Mouse (Mus musculus) layer of hippocampus, postnatal 14 days (tissue): ENCODE measurements around the gene Tmsb10. TPM values are rescaled to one million over a fixed set of nuclear protein-coding genes. Genes with fewer than 3 reads are reported as not detected.

Experiments
- DNase-seq, 2 experiments: peaks; one replicate each; pipeline ENCODE4 v3.0.0; 2021 to 2022; ENCODE audit warnings: low spot score in 2 of 2, mixed read lengths in 1 of 2
- total RNA-seq, 2 experiments: library from RNA; stranded (reverse); gene quantifications; 2 replicates each; pipeline ENCODE4 v1.2.3; 2021

The Tmsb10 gene
- total RNA-seq, 2 experiments from 2014 or later = 787 to 793 TPM

GRCm38 (mm10) chr6:72956199-72957092 is 2.1 kb downstream of the Tmsb10 start:
- no peak for DNase-seq

- DNase-seq = no peak
Observed at GRCm38 (mm10) chr6:72955517-72956198, 2.9 kb downstream of the Tmsb10 start.

GRCm38 (mm10) chr6:72954786-72955185 is 3.8 kb downstream of the Tmsb10 start:
- no peak for DNase-seq

- no peak for DNase-seq
Observed at GRCm38 (mm10) chr6:72952967-72953366, 5.6 kb downstream of the Tmsb10 start.

DNA sequence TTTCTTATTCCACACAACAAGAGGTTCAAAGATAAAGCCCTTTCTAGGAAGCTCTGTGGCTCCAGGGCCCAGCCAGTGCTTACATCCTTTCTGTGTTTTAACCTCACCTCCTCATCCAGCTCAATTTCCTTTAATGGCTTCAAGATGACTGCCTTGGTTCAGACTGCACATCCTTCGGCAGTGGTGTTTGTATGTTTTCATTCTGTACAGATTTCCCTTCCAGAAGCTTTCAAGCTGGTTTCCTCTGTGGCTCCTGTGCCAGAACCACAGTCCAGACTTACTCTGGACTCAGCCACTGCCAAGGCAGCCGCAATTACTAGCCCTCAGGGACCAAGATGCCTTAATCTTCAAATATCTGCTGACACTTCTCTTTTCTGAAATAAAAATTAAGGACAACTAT is 6.3 kb downstream of the Tmsb10 start:
- DNase-seq = no peak

DNA sequence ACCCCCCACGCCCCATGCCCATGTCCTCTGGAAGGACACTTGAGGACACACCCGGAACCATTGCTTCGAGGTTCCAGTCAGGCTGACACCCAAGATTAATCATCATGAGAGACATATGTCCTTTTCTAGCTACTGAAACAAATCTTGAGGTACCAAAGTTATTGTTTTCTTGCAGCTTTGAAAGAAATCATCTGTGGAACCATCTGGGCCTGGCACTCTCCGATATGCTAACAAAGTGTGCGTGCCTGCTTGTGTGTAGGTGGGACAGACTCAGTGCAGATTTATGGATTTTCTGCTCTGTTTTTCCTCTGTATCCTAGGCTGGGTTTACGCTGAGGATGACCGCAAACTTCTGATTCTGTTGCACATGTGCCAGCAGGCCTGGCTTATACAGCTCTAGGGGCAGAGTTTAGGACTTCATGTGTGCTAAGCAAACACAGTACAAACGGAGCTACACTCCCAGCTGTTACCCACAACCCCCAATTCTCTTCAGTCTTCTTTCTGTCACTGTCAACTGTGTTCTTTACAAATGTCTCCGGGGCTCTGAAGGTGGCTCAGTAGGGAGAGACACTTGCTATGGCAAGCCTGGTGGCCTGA is 9.3 kb downstream of the Tmsb10 start:
- DNase-seq = peak; percentile 63 to 85

DNA sequence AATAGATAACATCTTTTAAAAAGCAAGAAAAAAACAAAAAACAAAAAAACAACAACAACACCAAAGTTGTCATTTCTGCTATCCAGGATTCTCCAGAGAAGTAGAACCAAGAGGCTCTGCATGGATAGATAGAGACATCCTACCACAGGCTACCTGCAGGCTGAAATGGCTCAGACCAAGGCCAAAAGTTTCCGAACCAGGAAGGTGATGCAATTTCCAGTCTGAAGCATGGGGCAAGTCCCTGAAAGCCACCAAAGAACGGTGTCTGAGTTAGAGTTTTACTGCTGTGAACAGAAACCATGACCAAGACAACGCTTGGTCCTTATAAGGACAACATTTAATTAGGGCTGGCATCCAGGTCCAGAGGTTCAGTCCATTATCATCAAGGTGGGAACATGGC is 10.2 kb downstream of the Tmsb10 start:
- no peak for DNase-seq

- DNase-seq = no peak
Observed at GRCm38 (mm10) chr6:72947960-72948359, 10.6 kb downstream of the Tmsb10 start.

DNA sequence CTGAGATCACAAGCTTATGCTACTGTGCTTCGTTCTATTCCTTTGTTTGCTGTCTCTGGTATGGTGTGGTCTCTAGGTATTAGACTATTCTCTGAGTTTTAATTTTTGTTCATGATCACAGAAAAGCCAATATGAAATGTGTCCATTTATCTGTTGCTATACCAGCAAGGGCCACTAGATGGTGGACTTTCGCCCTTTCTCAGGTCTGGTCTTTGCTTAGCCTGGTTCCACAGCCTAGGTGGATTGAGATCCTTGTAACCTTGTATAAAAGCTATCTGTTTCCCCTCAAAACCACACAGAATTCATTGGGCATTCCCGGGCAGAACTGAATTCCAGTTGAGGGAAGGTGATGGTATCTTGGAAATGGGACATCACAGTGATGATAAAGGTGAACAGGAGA is 18.1 kb downstream of the Tmsb10 start:
- peak; percentile 64 to 80 for DNase-seq

DNA sequence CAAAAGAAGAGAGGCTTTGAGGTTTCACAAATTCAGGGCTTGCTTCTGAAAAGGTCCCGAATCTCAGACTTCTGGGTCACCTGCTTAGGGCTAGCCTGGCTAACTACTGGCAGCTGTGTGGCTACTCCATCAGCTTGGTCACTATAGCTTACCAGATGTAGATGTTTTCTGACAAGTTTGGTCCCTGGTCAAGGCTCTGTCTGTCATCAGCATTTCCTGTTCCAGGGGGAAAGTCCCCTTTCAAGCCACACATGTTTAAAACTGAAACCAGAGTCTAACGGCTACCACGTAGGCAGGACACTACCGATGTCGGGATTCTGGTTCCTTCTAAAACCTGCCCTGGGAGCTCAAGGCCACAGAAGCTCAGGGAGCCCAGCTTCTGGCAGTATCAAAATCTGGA is 20.7 kb downstream of the Tmsb10 start:
- no peak for DNase-seq

DNA sequence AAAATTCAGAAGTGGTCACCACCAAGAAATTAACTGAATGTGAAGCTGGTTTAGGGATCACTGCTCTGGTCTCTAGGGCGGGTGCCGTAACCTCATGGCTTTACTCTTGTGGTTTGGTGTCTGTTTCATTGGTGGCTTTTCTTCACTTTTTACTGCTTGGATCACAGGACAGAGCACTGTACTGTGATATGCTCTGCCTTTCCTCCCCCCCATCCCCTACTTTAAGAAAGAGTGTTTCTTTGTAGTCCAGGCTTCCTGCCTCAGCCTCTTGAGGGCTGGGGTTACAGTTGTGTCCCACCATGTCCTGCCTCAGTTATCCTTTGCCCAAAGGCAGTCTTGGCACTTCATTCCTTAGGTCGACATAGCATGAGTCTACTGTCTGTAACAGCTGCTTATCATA is 21.1 kb downstream of the Tmsb10 start:
- no peak for DNase-seq

GRCm38 (mm10) chr6:72932955-72933354 is 25.6 kb downstream of the Tmsb10 start:
- DNase-seq = no peak

- no peak for DNase-seq
Observed at GRCm38 (mm10) chr6:72931533-72931932, 27.0 kb downstream of the Tmsb10 start.

GRCm38 (mm10) chr6:72929795-72930398 is 28.7 kb downstream of the Tmsb10 start:
- no peak for DNase-seq

DNA sequence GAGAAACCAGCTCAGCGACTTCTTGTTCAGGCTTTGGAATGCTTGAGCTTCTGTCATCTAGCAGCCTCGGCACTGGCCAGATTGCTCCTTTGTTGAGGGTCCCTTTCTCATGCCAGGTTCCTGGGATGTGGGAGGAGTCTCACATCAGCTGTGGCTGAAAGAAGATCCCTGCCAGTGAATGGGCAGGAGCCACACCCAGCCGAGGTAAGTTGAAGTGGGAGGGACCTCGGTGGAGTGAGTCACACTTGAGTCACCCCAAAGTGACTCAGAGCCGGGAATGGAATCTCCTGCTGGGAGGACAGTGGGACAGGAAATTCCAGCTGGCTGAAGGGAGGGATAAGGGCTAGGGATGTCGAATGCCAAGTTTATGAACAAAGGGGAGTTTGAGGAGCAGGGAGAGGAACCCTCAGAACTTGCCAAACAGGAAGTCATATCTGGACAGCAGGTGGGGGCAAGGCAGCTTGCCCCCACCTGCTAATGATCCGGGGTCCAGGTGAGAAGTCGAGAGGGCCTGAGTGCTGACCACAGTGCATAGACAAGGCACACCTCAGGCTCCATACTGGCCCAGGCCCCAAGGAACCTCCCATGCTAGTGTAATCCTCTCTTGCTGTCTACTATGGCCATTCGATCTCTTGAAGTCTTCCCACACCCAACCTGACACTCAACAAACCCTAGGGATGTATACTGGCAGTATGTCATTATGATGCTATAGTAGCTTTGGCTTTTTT is 31.6 kb downstream of the Tmsb10 start:
- no peak for DNase-seq

DNA sequence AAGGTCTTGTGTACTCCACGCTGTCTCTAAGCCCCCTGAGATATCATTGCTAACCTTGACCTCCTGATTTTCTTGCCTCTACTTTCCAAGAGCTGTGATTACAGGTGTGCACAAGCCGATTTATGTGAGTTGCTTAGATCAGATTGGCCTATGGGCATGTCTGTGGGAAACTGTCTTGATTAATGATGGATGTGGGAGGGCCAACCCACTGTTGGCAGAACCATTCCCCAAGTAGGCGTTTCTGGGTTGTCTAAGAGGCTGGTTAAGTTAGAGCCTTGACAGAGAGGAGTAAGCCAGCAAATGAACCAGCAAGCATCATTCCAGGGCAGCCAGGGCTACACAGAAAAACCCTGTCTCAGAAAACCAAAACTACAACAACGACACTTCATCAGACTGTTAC is 32.5 kb downstream of the Tmsb10 start:
- DNase-seq = no peak

- DNase-seq = no peak
Observed at GRCm38 (mm10) chr6:72923381-72923780, 35.2 kb downstream of the Tmsb10 start.

DNA sequence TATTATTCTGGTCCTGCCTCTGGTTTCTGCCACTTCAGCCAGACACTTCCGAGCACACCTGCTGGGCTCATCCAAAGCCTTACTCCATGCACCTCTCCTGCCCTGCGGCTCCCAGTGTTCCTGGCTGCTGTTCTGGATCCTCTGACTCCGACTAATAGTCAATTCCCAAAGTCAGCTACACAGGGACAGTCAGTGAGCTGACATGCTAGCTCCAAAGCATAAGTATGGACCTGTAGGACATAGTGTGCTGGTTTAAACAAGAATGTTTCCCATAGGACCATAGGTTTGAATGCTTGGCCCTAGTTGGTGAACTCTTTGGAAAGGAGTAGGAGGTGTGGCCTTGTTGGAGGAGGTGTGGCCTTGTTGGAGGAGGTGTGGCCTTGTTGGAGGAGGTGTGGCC is 37.5 kb downstream of the Tmsb10 start:
- DNase-seq = no peak

GRCm38 (mm10) chr6:72918510-72919033 is 40.0 kb downstream of the Tmsb10 start:
- no peak for DNase-seq

DNA sequence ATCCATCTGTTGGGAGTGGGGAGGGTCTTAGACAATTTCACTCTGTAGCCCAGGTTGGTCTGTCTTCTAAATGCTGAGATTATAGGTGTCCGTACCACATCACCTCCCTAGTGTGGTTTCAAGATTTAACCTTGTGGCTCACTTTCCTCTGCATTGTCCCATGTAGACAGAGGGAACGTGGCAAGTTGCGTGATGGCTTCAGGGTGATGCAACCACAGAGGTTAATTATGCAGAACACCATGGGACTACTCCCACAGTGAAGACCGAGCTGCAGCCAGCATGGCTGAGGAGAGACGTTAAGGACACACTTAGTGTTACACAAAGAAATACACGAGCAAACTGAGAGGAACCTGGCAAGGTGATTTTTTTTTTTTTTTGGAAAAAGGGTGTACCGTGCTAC is 42.2 kb downstream of the Tmsb10 start:
- DNase-seq = no peak
